16 mouse cellular contexts compared by ENCODE assay signal in genomic region chr9:95311671-95312070, GRCm38 (mm10).
"Had no signal": no experiment of that assay in that cellular context is flagged by ENCODE, and none has a peak within 500 bp of the region (broad histone marks: within the 10 kb centered on the region; RNA-seq: fewer than 3 reads in every experiment).

No protein-coding gene starts in this region.

- H3K36me3 ChIP-seq: intestine, embryonic 15.5 days; kidney, embryonic 15.5 days; limb, embryonic 12.5 days; liver, embryonic 13.5 days; lung, embryonic 15.5 days; midbrain, embryonic 12.5 days; neural tube, embryonic 13.5 days; stomach, embryonic 15.5 days had no signal

- ATAC-seq: intestine, embryonic 15.5 days; liver, postnatal 0 days; midbrain, embryonic 16.5 days had no signal

- H3K27ac ChIP-seq: intestine, embryonic 15.5 days; kidney, embryonic 15.5 days; limb, embryonic 12.5 days; liver, embryonic 13.5 days; lung, embryonic 15.5 days; macrophage; midbrain, embryonic 12.5 days; neural tube, embryonic 13.5 days; stomach, embryonic 15.5 days had no signal

- H3K27me3 ChIP-seq: intestine, embryonic 15.5 days; kidney, embryonic 15.5 days; limb, embryonic 12.5 days; liver, embryonic 13.5 days; lung, embryonic 15.5 days; midbrain, embryonic 12.5 days; neural tube, embryonic 13.5 days; stomach, embryonic 15.5 days had no signal

- H3K4me1 ChIP-seq: intestine, embryonic 15.5 days; kidney, embryonic 15.5 days; limb, embryonic 12.5 days; liver, embryonic 13.5 days; lung, embryonic 15.5 days; midbrain, embryonic 12.5 days; neural tube, embryonic 13.5 days; stomach, embryonic 15.5 days had no signal

- H3K4me3 ChIP-seq: intestine, embryonic 15.5 days; kidney, embryonic 15.5 days; limb, embryonic 12.5 days; liver, embryonic 13.5 days; lung, embryonic 15.5 days; midbrain, embryonic 12.5 days; neural tube, embryonic 13.5 days; stomach, embryonic 15.5 days had no signal

- DNase-seq: kidney, adult 2 months; kidney, postnatal 14 days; liver; liver, embryonic 13.5 days; liver, postnatal 0 days; lung, postnatal 14 days; right cerebral cortex, postnatal 14 days had no signal

- H3K9me3 ChIP-seq: intestine, embryonic 15.5 days; kidney, embryonic 15.5 days; limb, embryonic 12.5 days; liver, embryonic 13.5 days; lung, embryonic 15.5 days; midbrain, embryonic 12.5 days; neural tube, embryonic 13.5 days; stomach, embryonic 15.5 days had no signal
